Mouse (Mus musculus) limb, embryonic 13.5 days (tissue): ENCODE results near the gene Fbxo22. TPM values are rescaled to one million over a fixed set of nuclear protein-coding genes. Genes with fewer than 3 reads are reported as not detected.

ENCODE experiments used
- ATAC-seq: fragments of 200-750 bp; cut with Nextera tagmentation; 2 replicates; pipeline ENCODE4 v1.8.0; 2017; ENCODE audit warnings: low read depth, moderate number of reproducible peaks, moderate TSS enrichment; ENCODE audit not compliant: low FRiP score
- H3K27ac ChIP-seq: fragments of 300-500 bp; sonication (generic); 2 replicates; pipeline ENCODE4 v1.5.1; 2015; ENCODE audit warnings: inconsistent platforms, mild to moderate bottlenecking, moderate library complexity
- H3K27me3 ChIP-seq: fragments of 300-500 bp; sonication (generic); 2 replicates; pipeline ENCODE4 v1.6.1; 2015; ENCODE audit warnings: mild to moderate bottlenecking, inconsistent platforms
- H3K36me3 ChIP-seq: fragments of 300-500 bp; sonication (generic); 2 replicates; pipeline ENCODE4 v1.6.1; 2015; ENCODE audit warnings: inconsistent platforms, mild to moderate bottlenecking, moderate library complexity
- H3K4me1 ChIP-seq: fragments of 300-500 bp; sonication (generic); 2 replicates; pipeline ENCODE4 v1.6.1; 2015; ENCODE audit warnings: inconsistent platforms
- H3K4me2 ChIP-seq: fragments of 300-500 bp; sonication (generic); replicated peaks from 2 replicates; pipeline ENCODE4 v1.6.1; 2015; ENCODE audit warnings: inconsistent platforms, mild to moderate bottlenecking, moderate library complexity
- H3K4me3 ChIP-seq: fragments of 300-500 bp; sonication (generic); 2 replicates; pipeline ENCODE4 v1.5.1; 2015; ENCODE audit warnings: moderate library complexity, mild to moderate bottlenecking, inconsistent platforms
- H3K9ac ChIP-seq: fragments of 300-500 bp; sonication (generic); 2 replicates; pipeline ENCODE4 v1.6.1; 2015; ENCODE audit warnings: mild to moderate bottlenecking, inconsistent platforms
- H3K9me3 ChIP-seq: fragments of 300-500 bp; sonication (generic); 2 replicates; pipeline ENCODE4 v1.6.1; 2016; ENCODE audit warnings: inconsistent platforms
- WGBS: fragments of 180-500 bp; shearing (Covaris S2); methylation state at CpG from one replicate; pipeline ENCODE4 v1.1.7; 2015; 5-methylcytosine and 5-hydroxymethylcytosine counted together
- polyA plus RNA-seq: library from polyadenylated mRNA; unstranded; fragments of >200 nt; fragmentation: Nextera tagmentation; extraction: Ambion mirVana; gene quantifications from 2 replicates; pipeline ENCODE4 v1.2.1, GENCODE M21; 2015

The Fbxo22 gene
- polyA plus RNA-seq, 1 experiment from 2014 or later, result 63.6 TPM

DNA sequence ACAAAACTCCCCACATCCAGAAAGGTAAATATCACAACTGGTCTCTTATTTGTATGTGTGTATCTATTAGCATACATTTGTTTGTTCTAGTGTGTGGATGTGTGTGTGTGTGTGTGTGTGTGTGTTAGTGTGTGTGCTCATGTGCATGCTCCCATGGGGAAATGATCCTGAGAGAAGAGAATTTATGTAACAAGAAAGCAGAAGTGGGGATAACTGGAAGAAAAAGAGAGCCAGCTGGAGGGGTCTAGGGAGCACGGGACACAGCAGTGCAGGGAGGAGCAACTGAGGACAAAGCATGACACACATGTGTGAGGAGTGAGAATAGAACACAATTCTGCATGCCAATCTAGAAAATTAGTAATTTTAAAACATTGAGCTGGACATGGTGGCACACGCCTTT is 48.4 kb downstream of the Fbxo22 start:
- H3K36me3 ChIP-seq, result no peaks in the 10 kb centered on the region
- no peak overlapping the region for H3K27ac ChIP-seq
- no peak for ATAC-seq
- H3K9me3 ChIP-seq, result no peaks in the 10 kb centered on the region
- no peak overlapping the region for H3K9ac ChIP-seq
- H3K4me1 ChIP-seq, result no peaks in the 10 kb centered on the region
- no peak overlapping the region for H3K4me2 ChIP-seq
- WGBS, result 88% methylated on average over 2 of the region's 2 CpGs
- H3K4me3 ChIP-seq, result no peak overlapping the region
- no peaks in the 10 kb centered on the region for H3K27me3 ChIP-seq

DNA sequence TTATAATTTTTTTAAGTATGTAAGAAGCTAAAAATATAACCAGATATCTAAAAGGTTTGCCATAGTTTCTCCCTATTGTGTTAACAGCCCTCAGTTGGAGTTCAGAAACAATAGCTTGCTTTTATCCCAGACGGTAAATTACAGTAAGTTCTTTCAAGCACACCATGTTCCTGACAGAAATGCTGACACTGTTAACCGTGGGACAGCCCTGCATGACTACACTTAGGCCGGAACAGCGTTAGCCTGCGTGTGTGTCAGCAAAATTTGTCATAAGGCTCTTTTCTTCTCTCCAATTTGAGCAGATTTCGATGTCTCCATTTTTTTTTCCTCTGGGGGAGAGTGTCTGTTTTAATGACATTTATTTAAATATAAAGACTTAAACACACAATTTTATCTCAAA is 51.0 kb downstream of the Fbxo22 start:
- no peaks in the 10 kb centered on the region for H3K27me3 ChIP-seq
- no peaks in the 10 kb centered on the region for H3K36me3 ChIP-seq
- no peak overlapping the region for H3K9ac ChIP-seq
- ATAC-seq, result no peak
- no peak overlapping the region for H3K4me3 ChIP-seq
- H3K4me2 ChIP-seq, result no peak overlapping the region
- H3K9me3 ChIP-seq, result no peaks in the 10 kb centered on the region
- no peak overlapping the region for H3K27ac ChIP-seq
- no peaks in the 10 kb centered on the region for H3K4me1 ChIP-seq
- WGBS, result 76% methylated on average over 6 of the region's 6 CpGs

DNA sequence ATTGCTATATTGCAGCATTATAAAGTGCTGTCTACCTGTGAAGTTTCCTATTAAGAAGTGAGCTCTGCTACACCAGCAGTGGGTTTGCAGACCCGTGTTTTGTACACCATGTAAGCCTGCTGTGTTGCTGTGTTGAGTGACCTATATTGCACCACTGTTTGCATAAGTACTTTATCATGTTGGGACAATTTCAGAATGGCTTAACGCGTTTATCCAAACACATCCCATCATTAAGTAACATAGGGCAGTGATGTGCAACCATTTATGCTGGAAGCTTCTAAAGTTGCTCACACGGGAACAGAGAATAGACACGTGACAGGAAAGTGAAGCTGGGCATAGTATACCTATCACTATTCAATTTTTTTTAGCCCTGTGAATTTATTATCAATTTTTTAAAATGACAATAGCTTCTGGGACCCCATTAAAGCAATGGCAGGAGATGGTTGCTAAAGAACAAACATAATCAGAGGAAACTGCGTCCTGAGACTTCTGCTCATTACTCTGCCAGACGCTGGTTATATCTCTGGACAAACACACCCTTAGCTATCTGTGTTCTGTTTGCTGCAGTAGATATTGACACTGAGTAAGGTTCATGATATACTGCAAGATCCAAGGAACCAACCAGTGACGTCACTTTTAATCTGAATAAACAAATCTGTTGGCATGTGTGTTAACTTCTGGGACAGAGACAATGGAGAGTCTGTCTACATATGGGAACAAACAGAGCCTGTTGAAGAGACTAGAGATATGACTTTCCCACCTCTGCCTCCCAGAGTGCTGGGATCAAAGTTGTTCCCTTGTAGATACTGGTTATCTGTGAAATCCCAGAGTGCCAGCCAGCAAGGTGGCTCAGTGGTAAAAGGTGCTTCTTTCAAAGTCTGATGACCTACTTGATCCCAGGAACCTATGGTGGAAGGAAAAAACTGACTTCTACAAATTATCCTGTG is 55.9 kb downstream of the Fbxo22 start:
- no peak overlapping the region for H3K4me3 ChIP-seq
- H3K9me3 ChIP-seq, result no peaks in the 10 kb centered on the region

DNA sequence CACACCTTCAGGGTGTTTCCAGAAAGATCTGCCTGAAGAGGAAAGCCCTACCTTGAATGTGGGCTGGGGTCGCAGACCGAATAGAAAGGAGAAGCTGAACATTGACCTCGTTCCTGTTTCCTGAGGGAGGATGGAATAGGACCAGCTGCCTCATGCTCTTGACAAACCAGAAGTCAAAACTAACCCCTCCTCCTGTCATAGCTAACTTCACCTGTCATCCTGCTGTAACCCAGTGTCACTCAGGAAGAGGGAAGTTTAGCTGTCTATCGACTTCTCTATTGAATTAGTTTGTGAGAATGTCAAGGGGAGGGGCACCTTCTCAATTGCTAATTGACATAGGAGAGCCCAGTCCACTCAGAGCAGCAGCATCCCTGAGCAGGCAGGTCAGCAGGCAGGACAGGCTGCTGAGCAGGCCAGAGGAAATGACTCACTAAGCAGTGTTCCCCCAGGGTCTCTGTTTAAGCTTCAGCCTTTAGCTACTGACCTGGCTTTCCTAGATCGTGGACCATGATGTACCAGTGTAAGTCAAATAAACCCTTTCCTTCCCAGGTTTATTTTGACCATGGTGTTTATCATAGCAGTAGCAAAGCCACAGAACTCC is 63.3 kb downstream of the Fbxo22 start:
- WGBS, result 56% methylated on average over 5 of the region's 5 CpGs
- no peaks in the 10 kb centered on the region for H3K9me3 ChIP-seq
- H3K36me3 ChIP-seq, result no peaks in the 10 kb centered on the region
- no peak overlapping the region for H3K27ac ChIP-seq
- peaks cover 7% of the 10 kb centered on the region; the same call in 1 of the 2 replicates for H3K4me1 ChIP-seq
- no peak overlapping the region for H3K4me3 ChIP-seq
- H3K4me2 ChIP-seq, result no peak overlapping the region
- H3K9ac ChIP-seq, result no peak overlapping the region
- no peaks in the 10 kb centered on the region for H3K27me3 ChIP-seq
- no peak for ATAC-seq

More for the DNA sequence above, 55.9 kb downstream of the Fbxo22 start:
- no peak overlapping the region for H3K27ac ChIP-seq
- no peak for ATAC-seq
- no peak overlapping the region for H3K4me2 ChIP-seq
- H3K4me1 ChIP-seq, result no peaks in the 10 kb centered on the region
- no peaks in the 10 kb centered on the region for H3K27me3 ChIP-seq
- no peak overlapping the region for H3K9ac ChIP-seq
- H3K36me3 ChIP-seq, result no peaks in the 10 kb centered on the region
- WGBS, result 83% methylated on average over 8 of the region's 8 CpGs

DNA sequence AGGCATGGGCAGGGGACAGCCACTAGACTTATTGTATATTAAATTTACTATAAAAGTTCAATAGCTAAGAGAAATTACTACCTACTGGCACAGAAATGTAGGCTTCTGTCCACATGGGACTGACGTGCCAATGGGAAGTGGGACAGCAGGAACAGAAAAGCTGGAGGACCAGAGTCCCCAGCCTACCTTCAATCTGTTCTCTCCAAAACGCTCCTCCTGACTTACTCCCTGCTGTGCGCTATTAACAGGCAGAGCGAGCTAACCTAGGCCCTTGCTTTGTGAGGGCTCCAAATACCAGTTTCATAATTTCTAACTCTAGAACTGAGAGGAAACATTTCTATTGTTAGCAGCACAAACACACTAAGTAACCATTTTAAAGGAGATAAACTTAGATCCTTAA is 65.2 kb downstream of the Fbxo22 start:
- H3K27me3 ChIP-seq, result no peaks in the 10 kb centered on the region
- no peaks in the 10 kb centered on the region for H3K9me3 ChIP-seq
- no peaks in the 10 kb centered on the region for H3K36me3 ChIP-seq
- H3K27ac ChIP-seq, result no peak overlapping the region
- peaks cover 7% of the 10 kb centered on the region; the same call in 1 of the 2 replicates for H3K4me1 ChIP-seq
- 51% methylated on average over 4 of the region's 4 CpGs for WGBS
- no peak overlapping the region for H3K4me2 ChIP-seq
- no peak overlapping the region for H3K4me3 ChIP-seq
- ATAC-seq, result no peak
- H3K9ac ChIP-seq, result no peak overlapping the region

Other genes starting within 250 kb of the Fbxo22 start
- 1.1 and 1.4 TPM in 2 replicates for gene Chrna5, start 228.0 kb upstream of the Fbxo22 start, polyA plus RNA-seq
- gene Chrna3, start 182.4 kb upstream of the Fbxo22 start, polyA plus RNA-seq, result 0.05 and 0.06 TPM in 2 replicates
- 0.14 TPM in 2 replicates for gene Chrnb4, start 160.1 kb upstream of the Fbxo22 start, polyA plus RNA-seq
- 39.0 and 39.3 TPM in 2 replicates for gene Ube2q2, start 60.1 kb upstream of the Fbxo22 start, polyA plus RNA-seq
- 1.4 and 1.6 TPM in 2 replicates for gene Nrg4, start 117.9 kb downstream of the Fbxo22 start, polyA plus RNA-seq
- 0.79 and 0.93 TPM in 2 replicates for gene Tmem266, start 118.0 kb downstream of the Fbxo22 start, polyA plus RNA-seq